Mouse (Mus musculus): ENCODE results near the gene Ano6.

- TF ChIP-seq CTCF (IDR thresholded peaks at IDR 0.05), result no peak
- no peak for TF ChIP-seq POLR2A (IDR thresholded peaks at IDR 0.05; ENCODE audit: insufficient read depth, low read depth, low read length)
Observed at GRCm38 (mm10) chr15:95855953-95856352, 65.3 kb downstream of the Ano6 start.
